Mouse (Mus musculus): ENCODE data around the gene Dnmbp.
A peak's percentile ranks its signal among the peaks of the same experiment; 100 is the strongest.
"Not testable (repeated sequence)": the region's sequence is repeated elsewhere in the genome, so short reads cannot be mapped to it uniquely, and the experiment has no call there.

The Dnmbp gene

GRCm38 (mm10) chr19:43939769-43940689 lies at the start of gene Dnmbp:
TSS of gene Dnmbp (minus strand) at chr19:43940191.
- peak; percentile 76 for DNase-seq (ENCODE audit: low spot score)

GRCm38 (mm10) chr19:43986069-43986794 lies 46.2 kb upstream of the Dnmbp start, which contains the start of gene Cpn1:
TSS of gene Cpn1 (minus strand) at chr19:43986556.
- no peak for DNase-seq (ENCODE audit: low spot score)

- no peak for DNase-seq (ENCODE audit: low spot score)
Measured at GRCm38 (mm10) chr19:43981992-43982391, 42.0 kb upstream of the Dnmbp start.

GRCm38 (mm10) chr19:43980711-43981110 lies 40.7 kb upstream of the Dnmbp start:
- DNase-seq (ENCODE audit: low spot score): no peak

- DNase-seq (ENCODE audit: low spot score): no peak
Measured at GRCm38 (mm10) chr19:43977799-43978198, 37.8 kb upstream of the Dnmbp start.

GRCm38 (mm10) chr19:43976661-43977060 lies 36.7 kb upstream of the Dnmbp start:
- DNase-seq (ENCODE audit: low spot score): no peak

- no peak for DNase-seq (ENCODE audit: low spot score)
Measured at GRCm38 (mm10) chr19:43974221-43974620, 34.2 kb upstream of the Dnmbp start.

GRCm38 (mm10) chr19:43973711-43974110 lies 33.7 kb upstream of the Dnmbp start:
- no peak for DNase-seq (ENCODE audit: low spot score)

- no peak for DNase-seq (ENCODE audit: low spot score)
Measured at GRCm38 (mm10) chr19:43972129-43972528, 32.1 kb upstream of the Dnmbp start.

GRCm38 (mm10) chr19:43968436-43969026 lies 28.5 kb upstream of the Dnmbp start:
- no peak for DNase-seq (ENCODE audit: low spot score)

- DNase-seq (ENCODE audit: low spot score): no peak
Measured at GRCm38 (mm10) chr19:43966481-43966880, 26.5 kb upstream of the Dnmbp start.

- DNase-seq (ENCODE audit: low spot score): no peak
Measured at GRCm38 (mm10) chr19:43965496-43966085, 25.6 kb upstream of the Dnmbp start.

GRCm38 (mm10) chr19:43962795-43963194 lies 22.8 kb upstream of the Dnmbp start:
- no peak for DNase-seq (ENCODE audit: low spot score)

GRCm38 (mm10) chr19:43961185-43961584 lies 21.2 kb upstream of the Dnmbp start:
- DNase-seq (ENCODE audit: low spot score): no peak

GRCm38 (mm10) chr19:43960014-43960413 lies 20.0 kb upstream of the Dnmbp start:
- DNase-seq (ENCODE audit: low spot score): no peak

- peak; percentile 81 for DNase-seq (ENCODE audit: low spot score)
Measured at GRCm38 (mm10) chr19:43959162-43959561, 19.2 kb upstream of the Dnmbp start.

GRCm38 (mm10) chr19:43957881-43958280 lies 17.9 kb upstream of the Dnmbp start:
- peak; percentile 75 for DNase-seq (ENCODE audit: low spot score)

GRCm38 (mm10) chr19:43957402-43957801 lies 17.4 kb upstream of the Dnmbp start:
- DNase-seq (ENCODE audit: low spot score): no peak

GRCm38 (mm10) chr19:43955266-43955665 lies 15.3 kb upstream of the Dnmbp start:
- no peak for DNase-seq (ENCODE audit: low spot score)

GRCm38 (mm10) chr19:43954864-43955263 lies 14.9 kb upstream of the Dnmbp start:
- no peak for DNase-seq (ENCODE audit: low spot score)

- DNase-seq (ENCODE audit: low spot score): not testable (repeated sequence)
Measured at GRCm38 (mm10) chr19:43952936-43953335, 12.9 kb upstream of the Dnmbp start.
